Mouse (Mus musculus) erythroblast, adult 5-6 weeks (primary cell): Measurements from ENCODE around the gene Cln3. TPM values are rescaled to one million over a fixed set of nuclear protein-coding genes. Genes with fewer than 3 reads are reported as not detected.

ENCODE experiments used
- ATAC-seq: replicated peaks from 2 replicates; pipeline ENCODE4 v1.8.0; 2016; ENCODE audit warnings: moderate number of reproducible peaks, mild to moderate bottlenecking, moderate TSS enrichment, inconsistent platforms; ENCODE audit not compliant: poor library complexity, low FRiP score, severe bottlenecking
- total RNA-seq, 2 experiments: library from RNA; stranded (forward) in 1 of 2; stranded (reverse) in 1 of 2; fragments of 150-400 nt in 1 of 2; fragments of 200-764, 138-1000 nt in 1 of 2; gene quantifications; 2 replicates each; pipeline versions ENCODE4 v1.2.3 to v1.2.4; 2015 to 2017; ENCODE audit warnings: low replicate concordance in 2 of 2

Gene Cln3
- total RNA-seq (2015; ENCODE audit: low replicate concordance) = 4.4 and 30.9 TPM in 2 replicates
- 9.1 and 9.9 TPM in 2 replicates for total RNA-seq (2017; ENCODE audit: low replicate concordance)

DNA sequence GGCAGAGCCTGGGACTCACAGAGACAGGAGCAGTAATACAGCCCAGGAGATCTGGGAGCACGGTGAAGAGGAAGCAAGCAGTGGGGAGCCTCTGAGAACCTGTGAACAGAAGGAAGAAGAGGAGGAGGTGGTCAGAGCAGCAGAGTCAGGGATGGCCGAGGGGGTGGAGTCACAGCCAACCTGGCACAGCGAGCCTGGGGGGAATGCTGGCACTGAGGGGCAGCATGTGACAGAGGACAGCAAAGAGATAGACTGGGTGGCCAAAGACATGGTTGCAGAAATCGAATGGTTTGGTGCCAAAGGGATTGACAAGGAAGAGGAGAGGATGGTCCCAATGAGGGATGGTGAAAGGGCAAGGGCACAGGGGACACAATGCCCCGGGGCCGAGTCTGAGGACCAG lies at the start of gene Cln3:
Gene Cln3, minus strand, starts transcription at position 101 of the 400 bp plus-strand sequence.
- ATAC-seq = no peak

DNA sequence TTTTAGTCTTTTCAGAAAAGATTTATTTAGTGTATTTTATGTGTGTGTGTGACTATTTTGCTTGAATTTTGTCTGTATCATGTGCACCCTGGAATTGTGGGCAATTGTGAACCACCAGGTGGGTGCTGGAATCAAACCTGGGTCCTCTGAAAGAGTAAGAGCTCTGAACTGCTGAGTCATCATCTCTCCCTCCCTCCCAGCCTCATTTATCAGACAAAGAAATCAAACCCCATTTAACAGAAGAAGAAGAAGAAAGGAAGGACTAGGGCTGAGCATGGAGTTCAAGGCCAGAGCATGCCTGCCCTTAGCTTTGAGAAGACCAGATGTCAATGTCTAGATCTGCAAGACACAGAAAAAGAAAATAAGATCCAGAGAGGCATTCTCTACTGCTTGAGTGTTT lies 49.8 kb upstream of the Cln3 start:
- ATAC-seq = no peak

DNA sequence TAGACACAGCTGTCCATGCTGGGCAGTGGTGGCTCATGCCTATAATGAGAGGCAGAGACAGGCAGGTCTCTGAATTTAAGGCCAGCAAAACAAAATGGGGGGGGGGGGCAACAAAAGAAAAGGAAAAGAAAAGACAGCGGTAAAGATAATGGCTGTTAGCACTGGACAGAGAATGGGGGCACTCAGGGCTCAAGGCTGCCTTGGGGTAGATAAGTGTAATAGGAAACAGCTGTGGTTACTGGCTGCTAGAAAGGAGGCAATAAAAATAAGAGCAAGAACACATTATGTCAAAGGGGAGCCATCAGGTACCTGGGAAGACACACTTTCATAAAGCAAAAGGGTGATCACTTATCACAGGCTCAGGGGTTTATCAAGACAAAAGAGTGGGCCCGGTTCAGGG lies 46.9 kb upstream of the Cln3 start:
- no peak for ATAC-seq

DNA sequence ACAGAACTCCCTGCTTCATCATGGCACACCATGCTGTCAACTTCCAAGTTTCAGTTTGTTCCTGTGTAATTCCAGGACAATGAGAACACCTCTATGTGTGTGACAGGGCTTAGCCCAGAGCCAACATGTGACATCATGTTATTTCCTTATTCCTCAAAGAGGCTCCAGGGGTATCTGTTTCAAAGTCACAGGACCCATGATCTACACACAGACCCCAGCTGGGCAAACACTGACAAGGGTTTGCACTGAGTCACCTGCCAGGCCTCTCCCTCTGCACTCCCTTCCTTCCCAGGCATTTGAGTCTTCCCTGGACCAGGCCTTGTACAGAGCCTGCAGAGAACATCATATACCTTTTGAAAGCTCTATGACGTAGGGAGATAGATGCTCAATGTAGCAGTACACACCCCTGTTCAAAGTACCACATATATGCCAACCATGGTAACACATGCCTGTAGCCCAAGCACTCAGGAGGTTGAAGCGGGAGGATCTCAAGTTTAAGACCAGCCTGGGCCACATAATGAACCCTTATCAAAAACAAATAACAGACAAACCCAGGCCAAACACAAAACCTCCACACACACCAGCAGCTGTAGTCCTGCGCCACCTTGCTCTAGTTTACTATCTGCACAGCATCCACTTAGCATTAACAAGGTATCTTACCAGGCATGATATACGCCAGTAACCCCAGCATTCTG lies 45.4 kb upstream of the Cln3 start, which contains the start of gene Nupr1:
Gene Nupr1, minus strand, starts transcription at position 38 of the 695 bp plus-strand sequence.
- ATAC-seq = no peak

DNA sequence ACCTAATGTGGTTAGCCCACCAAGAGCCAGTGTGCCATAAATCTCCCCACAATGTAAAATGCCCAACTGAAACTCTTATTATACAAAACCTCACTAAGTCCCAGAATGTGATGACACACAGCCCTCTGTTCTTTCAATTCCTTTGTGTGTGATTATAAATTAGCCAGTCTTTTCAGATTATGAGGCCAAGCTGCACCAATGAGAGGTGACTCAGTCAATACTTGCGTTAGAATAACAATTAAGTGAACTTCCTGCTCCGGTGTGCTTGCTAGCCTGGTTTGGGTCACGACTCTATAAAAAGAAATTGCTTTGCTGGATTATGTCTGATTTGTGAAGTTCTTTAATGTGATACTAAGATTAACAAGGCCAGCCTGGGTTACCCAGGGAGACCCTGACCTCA lies 44.3 kb upstream of the Cln3 start:
- no peak for ATAC-seq

DNA sequence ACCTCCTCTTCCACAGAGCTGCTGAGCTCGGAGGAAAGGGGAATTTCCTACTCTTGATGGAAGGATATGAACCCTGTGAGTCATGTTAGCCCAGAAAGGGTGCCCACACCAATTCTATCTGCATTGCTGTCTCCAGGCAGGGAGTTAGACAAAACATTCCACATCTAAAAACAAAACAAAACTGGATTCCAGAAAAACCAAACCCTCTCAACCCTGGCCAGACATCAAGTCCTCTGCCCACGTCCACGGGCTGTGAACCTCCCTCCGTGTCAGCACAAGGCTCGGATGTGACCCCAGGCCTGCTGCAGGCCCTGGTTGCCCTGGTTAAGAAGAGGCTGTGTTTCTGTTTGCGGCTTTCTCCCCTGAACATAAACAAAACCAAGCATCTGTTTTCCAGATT lies 42.5 kb upstream of the Cln3 start:
- no peak for ATAC-seq

DNA sequence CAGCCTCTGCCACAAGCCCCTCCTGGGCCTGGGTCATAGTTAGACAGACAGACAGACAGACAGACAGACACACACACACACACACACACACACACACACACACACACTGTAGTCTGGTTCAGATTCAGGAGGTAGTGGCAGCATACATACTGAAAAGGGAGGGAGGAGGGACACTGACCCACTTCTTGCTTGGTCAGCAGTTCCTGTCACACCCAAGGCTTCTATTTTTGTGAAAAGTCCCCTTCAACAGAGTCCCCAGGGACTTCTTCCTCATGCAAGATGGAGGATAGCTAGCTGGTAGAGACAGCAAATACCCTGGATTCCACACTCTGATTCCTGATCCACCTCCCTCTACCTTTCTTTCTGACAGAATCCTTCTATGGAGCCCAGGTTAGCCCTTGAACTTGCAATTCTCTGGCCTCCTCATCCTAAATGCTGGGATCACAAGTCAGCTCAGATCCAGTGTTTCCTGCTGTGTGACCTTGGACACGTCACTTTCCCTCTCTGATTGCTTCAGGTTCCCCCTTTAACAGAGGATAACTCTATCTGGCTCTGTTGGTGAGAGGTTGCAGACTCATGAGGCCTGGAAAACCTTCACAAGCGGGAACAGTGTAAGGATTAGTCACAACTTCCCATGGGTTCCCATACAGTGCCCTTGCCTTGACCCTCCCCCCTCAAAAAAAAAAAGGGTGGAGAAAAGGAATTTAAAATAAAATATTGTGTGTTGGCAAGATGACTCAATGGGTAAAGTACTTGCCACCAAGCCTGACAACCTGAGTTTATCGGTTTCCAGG lies 40.4 kb upstream of the Cln3 start:
- no peak for ATAC-seq

DNA sequence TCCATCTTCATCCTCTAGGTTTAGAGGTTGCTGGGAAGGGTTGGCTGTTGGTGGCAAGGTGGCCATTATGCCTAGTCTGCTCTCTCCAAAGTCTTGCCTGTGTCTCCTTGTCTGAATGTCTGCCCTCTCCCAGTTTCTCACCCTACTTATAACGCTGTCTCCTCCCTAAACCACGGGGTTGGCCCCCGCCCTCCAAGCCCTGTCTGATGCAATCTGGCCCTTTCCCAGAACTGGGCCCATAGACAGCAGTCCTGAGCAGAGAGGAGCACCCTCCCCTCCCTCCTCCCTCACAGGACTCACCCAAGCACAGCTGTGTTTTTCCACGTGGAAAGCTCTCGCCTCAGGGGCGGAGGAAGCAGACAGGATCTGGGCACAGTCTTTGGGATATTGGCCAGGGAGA lies 39.8 kb upstream of the Cln3 start:
- ATAC-seq = no peak

DNA sequence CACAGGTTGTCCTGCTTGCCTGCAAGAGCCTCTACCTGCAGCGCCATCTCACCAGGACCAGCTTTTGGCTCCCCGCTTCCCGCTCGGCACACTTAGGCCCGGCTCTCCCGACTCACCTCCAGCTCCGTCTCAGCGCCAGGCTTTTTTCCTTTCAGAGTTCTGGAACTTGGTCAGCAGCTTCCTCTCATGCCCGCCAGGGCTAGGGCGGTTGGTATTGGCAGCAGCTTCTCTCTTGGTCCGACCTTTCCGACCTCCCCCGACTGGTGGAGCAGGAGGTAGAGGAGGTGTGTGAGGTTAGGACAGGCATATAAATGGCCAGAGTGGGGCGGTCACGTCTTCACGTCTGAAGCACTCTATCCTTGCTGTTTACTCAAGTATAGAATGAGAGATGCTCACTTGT lies 39.2 kb upstream of the Cln3 start:
- no peak for ATAC-seq

DNA sequence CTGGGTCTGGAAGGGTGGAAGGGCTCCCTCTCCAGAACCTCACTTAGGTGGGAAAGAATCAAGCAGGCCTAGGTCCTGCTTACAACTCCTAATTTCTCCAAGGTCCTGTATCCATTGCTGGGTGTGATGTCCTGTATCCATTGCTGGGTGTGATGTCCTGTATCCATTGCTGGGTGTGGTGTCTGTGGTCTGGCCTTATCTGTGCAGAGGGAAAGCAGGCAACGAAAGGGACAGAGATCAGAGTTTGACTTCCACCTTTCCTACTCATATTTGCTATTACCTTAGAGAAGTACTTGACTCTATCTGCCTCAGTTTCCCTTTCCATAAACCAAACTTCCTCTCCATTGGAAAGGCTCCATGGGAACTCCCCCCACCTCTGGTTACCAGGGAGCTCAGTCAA lies 37.8 kb upstream of the Cln3 start:
- no peak for ATAC-seq

DNA sequence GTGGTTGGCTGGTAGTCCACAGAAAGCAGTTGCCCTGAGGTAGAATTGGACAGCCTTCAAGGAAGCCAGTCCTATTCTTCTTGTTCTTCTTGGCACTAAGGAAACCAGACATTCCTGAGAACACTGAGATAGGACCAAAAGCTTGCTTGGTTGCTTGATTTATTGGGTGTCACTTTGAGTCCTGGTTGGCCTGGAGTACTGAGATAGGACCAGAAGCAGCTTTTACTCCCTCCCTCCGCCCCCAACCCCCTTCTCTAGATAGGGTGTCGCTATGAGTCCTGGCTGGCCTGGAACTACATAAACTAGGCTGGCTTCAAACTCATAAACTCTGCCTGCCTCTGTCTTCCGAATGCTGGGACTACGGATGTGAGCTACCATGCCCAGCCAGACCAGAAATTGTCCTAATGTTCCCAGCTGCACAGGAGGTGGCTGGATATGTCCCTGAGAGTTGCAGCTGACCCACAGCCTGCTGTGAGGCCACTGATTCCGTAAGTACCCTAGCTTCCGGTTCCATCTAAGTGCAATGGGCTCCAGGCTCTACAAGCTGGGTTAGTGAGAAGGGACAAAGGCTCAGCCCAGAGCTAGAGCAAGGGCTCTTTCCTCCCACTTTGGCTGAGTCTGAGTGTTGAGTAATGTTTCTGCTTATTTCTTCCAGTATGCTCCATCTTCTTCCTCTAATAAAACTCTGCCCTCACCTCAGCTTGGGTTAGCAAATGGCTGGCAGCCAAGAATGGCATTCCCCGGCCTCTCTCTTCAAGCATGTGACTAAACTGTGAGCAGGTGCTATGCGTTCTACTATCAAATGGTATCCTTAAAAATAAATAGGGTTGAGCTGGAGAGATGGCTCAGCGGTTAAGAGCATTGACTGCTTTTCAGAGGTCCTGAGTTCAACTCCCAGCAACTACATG lies 36.1 kb upstream of the Cln3 start:
- ATAC-seq = no peak

DNA sequence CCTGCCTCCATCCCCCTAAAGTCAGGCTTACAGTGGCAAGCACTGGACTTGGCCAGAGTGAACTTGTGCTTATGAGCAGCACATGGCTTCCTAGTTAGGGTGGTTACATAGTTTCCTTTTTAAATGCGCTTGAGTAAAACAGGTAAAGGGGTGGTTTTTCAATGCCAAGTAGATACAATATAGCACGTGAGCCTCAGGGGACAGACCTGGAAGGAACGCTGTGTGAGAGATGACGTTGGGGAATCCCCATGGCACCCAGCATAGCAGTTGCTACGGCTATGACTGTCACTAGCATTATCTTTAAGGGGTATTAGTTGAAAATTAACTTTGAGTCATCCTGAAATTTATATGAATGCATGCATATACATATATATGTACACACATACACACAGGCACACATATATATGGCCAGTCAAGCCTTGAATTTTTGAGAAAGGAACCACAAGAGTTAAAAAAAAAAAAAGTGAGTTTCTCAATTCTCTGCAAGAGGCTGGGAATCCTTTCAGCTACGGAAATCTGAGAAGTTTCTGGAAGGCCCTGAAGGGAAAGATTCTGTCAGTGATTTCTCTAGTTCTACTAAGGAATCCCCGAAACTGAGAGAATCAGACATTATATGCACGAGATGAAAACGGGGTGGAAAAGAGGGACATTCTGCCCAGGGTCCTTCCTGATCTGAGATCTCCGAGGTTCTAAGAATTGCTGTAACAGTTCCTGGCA lies 34.1 kb upstream of the Cln3 start:
- ATAC-seq = no peak

DNA sequence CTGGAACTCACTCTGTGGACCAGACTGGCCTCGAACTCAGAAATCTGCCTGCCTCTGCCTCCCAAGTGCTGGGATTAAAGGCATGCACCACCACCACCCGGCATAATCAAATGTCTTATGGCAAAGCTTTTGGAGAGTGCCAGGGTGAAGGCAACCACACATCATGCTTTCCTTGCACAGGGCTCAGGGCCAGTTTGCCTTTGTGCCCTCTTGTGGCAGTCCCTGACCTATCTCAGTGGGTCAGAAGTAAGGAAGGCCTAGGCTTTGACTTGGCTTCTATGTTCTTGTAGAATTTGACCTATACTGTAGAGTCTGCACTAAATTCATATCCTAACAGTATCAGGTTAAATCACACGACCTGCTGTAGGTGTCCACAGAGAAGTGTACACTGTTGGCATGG lies 31.1 kb upstream of the Cln3 start:
- ATAC-seq = no peak

DNA sequence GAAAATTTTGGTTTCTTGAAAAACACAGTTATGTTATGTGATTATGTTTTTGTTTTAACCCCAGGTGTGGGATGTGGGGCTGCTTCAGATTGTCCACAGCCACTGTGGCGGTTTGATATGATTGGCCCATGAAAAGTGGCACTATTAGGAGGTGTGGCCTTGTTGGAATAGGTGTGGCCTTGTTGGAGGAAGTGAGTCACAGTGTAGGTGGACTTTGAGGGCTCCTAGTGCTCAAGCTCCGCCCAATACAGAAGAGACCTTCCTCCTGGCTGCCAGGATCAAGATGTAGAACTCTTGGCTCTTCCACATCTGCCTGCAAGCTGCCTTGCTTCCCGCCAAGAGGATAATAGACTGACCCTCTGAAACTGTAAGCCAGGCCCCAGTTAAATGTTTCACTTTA lies 27.1 kb upstream of the Cln3 start:
- ATAC-seq = no peak

DNA sequence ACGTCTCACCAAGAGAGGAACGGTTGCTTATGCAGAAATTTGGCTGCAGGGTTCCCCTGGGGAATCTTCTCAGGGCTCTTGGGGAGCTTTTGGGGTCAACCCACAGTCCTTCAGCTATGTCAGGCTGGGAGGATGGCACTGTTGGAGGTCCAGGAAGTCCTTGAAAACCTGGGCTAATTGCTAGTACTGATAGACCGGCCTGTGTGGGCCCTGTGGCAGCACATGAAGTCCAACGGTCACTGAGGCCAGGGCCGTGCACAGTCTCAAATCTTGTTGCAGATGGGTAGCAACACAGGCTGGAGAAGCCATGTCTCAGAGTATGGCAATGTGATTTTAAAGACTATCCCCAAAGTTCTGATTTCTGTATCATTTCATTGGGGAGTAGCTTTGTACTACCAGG lies 22.2 kb upstream of the Cln3 start:
- ATAC-seq = no peak

DNA sequence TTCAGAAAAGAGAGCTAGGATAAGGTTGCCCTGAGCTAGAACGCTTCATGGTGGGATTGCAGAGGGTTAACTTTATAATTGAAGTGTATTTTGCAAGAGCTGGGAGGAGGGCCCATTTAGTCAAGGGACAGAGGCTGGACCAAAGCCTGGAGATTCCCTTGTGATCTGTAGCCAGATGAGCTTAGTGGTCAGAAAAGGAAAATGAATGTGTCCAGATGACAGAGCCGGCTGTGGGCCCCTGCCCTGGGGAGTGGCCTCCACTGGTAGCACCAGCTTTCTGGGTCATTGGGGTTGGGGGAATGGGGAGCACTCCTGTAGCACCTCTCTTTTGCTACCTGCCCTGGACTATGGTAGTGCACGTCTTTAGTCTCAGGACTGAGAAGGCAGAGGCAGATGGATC lies 21.4 kb upstream of the Cln3 start:
- ATAC-seq = no peak

DNA sequence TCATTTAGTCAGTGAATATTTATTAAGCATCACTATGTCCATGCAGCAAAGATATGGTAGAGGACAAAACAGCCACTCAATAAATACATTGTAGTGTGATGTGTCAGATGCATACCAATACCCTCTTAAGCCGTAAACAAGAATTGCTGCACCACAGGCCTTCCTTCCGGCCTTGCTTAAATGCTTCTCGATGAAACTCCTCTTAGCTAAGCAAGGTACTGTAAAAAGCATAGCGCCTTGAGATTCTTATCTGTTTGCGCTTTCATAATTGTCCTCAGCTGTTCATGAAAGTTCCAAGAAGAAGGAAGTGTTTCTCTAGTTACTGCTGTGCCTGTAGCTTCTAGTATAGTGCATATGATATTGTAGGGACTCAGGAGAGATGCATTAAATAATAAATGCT lies 21.0 kb upstream of the Cln3 start:
- no peak for ATAC-seq

DNA sequence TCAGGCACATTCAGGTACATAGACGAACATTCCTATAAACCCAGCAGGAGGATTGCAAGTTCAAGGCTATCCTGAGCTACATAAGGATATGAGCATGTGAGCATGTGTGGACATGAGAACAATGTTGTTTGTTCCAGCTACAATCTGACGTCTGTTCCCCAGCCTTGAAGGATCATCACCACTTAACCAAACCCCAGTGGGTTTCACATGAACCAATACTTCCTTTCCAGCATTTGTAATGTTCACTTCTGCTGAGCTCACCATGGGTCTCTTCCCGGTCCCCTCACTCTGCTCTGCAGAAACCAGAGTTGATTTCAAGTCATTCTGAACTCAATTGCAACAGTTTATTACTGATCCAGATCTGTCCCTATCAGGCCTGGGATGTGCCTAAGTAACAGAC lies 17.0 kb upstream of the Cln3 start:
- ATAC-seq = no peak

DNA sequence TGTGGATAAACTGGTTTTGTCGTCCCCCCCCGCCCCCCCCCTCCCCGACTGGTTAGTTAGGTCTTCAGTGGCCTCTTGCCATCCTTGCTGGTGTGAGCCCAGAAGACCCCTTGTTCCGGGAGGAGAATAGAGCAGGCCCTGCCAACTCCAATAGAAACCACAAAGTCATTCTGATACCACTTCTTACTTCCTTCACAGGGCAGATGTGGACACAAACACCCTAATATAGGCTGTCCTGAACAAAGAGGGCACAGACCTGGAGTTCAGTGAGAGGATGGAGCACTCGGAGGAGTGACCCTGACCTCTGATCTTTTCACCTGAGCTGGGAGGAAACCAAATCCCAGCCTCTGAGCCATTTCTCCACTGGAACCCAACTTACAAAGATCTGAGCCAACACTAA lies 16.3 kb upstream of the Cln3 start:
- no peak for ATAC-seq

DNA sequence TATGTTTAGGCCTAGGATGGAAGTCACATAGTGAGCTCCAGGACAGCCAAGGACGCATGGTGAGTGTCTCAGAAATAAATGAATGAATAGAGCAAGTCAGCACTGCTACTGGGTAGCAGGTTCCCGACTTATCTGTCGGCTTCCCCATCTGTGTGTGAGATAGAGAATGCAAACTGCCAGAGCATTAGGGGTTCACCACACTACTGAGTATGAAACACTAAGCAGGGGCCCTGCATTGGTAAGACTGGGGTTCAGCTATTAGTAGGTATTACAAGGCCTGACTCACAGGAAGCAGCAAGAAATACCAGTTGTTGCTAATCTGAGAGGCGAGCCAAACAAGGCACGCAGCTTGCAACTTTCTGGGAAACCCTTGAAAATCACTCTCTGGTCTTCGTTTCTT lies 13.3 kb upstream of the Cln3 start:
- no peak for ATAC-seq
